Mouse (Mus musculus): ENCODE measurements at regions not wholly inside any gene's neighbourhood (a gene's known extent, or its start where the extent isn't known, plus 50 kb on each side); places are given as distances from the start of the nearest gene placed in this dataset.

- CTCF ChIA-PET, result no interaction called here
These were observed 54.1 kb upstream of the Mtap start for GRCm38 (mm10) chr4:89082838-89083237.

GRCm38 (mm10) chr4:89078485-89078884, 58.4 kb upstream of the Mtap start:
- CTCF ChIA-PET, result no interaction called here

- CTCF ChIA-PET, result no interaction called here
These were observed 62.2 kb upstream of the Mtap start for GRCm38 (mm10) chr4:89074705-89075104.

- CTCF ChIA-PET, result no interaction called here
These were observed 66.5 kb upstream of the Mtap start for GRCm38 (mm10) chr4:89070430-89070829.

DNA sequence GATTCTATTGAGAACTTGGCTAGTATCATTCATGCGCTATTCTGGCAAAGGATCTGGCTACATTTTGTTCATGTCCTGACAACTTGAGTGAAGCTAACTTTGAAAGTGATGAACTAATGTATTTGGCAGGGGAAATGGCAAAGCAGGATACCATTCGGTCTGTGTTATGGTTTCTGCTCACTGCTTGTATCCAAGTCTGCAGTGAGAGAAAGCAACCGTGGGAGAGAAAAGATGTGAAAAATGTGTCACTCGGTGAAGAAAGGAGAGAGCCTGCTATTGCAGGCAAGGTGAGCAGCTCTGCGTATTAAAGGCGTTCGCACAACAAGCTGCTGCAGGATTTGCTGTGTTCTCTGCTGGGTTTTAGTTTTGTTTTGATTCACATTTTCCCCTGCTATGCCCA, 72.5 kb upstream of the Mtap start:
- CTCF ChIA-PET, result no interaction called here

DNA sequence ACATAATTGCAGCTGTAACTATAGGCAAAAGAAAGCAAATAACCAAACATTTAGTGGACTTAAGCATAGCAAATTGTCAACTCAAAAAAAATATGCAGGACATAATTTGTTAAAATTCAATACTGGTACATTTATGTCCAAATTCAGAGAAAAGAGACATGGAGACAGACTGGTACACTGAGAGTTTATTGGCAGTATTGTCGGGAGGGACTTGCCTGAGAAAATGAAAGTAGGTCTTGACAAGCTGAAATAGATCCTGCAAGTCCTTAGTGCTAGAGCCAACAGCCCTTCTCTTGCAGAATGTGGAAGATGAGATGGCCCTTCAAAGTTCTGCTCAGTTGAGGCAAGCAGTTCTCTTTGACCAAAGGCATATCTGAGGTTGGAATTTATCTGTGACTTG, 74.5 kb upstream of the Mtap start:
- CTCF ChIA-PET, result no interaction called here

DNA sequence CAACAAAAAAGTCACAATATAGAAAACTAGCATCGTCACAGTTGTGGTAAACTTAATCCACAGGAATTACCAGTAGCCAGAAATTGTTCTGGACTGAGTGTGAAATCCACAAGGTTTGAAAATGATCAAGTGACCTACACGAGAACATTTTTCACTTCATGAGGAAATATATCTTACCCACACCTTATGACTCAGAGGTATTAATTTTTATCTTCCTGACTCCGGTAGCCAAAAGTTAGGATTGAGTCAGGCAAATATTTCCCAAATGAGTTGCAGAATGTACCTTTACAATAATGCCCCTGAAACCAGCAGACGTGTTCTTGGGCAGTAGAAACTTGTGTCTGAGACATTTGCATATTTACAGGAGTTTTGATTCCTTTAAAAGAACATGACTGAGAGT, 75.3 kb upstream of the Mtap start:
- CTCF ChIA-PET, result no interaction called here

DNA sequence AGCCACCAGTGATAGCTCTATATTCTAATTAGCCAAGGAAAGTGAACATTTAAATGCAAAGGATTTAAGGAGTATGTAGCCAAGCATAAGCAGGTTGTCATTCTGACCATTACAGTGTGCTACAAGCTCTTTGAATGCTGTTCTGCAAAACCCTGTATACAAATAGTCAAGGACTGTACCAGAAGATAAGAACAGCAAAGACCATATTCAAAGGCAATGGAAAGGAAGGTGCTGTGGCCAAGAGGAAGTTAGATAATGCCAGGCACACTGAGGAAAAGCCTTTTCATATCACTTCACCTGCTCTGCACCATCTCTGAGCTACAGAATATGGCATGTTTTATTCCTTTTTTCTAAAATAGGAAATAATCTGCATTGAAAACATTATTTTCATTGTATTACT, 79.3 kb upstream of the Mtap start:
- CTCF ChIA-PET, result no interaction called here

DNA sequence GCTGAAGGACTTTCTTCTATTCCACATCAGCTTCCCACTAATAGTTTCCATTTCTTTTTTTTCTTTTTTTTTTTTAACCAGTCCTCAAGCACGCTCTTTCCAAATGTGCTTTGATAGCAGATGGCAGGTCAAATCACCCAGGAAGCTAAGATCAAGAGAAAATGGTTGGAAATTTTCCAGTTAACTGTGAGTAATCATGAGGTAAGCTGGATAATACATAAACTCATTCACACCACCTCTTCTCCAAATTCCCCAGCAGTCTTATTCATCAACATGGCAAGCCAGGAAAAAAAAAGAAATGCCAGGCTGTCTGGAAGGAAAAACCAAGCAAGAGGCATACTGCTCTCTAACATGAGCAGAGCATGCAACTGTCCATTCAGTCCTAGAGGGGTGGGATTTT, 79.8 kb upstream of the Mtap start:
- CTCF ChIA-PET, result no interaction called here

- CTCF ChIA-PET, result no interaction called here
These were observed 81.0 kb upstream of the Mtap start for GRCm38 (mm10) chr4:89055969-89056368.

DNA sequence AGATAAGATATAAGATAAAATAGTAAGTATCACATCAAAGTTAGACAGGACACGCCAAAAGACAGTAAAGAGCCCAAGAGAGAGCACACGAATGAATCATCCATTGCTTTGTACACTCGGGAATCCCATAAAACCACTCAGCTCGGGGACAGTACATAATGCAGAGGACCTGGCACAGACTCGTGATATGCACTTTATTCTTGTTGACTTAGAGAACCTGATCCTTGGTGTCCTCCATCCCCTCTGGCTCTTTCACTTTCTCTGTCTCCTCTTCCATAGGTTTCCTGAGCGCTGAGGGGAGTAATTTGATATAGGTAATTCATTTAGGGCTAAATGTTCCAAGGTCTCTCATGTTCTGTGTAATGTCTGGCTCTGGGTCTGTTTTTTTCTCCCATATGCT, 83.3 kb upstream of the Mtap start:
- CTCF ChIA-PET, result no interaction called here

GRCm38 (mm10) chr4:89051897-89052296, 85.0 kb upstream of the Mtap start:
- CTCF ChIA-PET, result no interaction called here

DNA sequence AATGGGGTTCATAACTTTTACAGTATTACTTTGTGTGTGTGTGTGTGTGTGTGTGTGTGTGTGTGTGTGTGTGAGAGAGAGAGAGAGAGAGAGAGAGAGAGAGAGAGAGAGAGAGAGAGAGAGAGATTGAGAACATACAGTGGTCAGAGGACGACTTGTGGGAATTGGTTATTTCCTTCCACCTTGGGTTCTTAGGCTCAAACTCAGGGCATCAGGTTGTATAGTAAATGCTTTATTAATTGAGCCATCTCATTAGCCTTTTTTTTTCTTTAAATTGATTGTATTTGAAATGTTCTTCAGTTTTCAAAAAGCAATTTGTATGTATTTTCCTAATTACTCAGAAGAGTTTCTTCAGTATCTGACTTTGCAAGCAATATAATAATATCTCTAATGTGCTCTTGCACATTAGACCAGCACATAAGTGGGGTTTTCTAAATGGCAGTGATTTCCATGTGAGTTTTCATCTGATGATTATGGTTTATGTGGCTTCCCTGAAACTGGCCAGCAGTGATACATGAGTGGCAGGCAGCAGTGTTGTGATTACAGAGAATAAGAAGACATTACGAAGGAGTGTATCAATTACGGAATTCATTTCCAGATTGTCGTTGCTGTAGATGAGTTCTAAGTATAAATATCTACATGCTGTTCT, 86.2 kb upstream of the Mtap start:
- CTCF ChIA-PET, result no interaction called here

DNA sequence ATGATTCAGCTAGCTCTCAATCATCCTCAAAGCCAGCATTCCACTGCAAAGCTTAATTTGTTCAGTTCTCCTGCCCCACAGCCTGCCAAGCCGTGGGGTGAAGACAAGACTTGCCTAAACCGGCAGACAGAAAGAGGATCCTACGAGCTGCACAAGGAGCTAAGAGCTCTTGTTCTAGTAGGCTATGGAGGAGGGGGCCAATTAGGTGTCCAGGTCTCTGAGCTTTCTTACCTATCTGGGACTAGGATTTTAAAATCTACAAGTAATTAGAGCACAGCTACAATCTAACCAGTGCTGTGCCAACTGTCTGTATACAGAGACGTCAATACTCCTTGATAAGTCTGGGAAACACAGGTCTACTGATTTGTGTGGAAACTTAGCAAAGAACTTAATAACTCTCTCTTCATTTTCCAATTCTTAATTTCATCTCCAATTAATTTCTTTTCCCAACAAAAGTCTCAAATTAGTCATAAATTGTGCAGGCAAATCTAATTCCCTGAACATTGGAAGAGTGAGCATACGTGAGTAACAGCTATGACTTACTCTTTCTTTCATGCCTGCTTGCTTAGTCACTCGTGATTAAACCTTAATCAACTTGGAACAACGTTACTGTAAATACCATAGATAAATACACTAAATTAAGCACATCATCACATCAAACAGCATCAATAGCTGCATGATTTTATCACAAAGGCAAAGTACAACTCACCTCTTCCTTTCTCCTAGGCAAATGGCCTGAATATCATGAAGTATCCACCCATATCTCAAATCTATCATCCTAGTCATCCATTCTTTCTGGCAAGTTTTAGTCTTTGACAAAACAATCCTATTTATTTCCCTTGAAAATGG, 87.1 kb upstream of the Mtap start:
- CTCF ChIA-PET, result no interaction called here

DNA sequence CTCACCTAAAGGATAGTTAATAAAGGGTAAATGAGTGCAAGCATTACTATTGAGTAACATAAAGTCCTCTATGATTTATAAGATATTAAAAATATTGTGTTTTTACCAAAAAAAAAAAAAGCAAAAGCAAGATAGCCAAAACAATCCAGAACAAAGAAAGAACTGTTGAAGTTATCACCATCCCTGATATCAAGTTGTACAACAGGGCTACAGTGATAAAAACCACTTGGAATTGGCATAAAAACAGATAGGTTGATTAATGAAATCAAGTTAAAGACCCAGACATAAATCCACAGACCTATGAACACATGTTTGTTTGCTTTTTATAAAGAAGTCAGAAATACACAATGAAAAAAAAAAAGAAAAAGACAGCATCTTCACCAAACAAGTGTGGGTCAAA, 92.4 kb upstream of the Mtap start:
- CTCF ChIA-PET, result no interaction called here

DNA sequence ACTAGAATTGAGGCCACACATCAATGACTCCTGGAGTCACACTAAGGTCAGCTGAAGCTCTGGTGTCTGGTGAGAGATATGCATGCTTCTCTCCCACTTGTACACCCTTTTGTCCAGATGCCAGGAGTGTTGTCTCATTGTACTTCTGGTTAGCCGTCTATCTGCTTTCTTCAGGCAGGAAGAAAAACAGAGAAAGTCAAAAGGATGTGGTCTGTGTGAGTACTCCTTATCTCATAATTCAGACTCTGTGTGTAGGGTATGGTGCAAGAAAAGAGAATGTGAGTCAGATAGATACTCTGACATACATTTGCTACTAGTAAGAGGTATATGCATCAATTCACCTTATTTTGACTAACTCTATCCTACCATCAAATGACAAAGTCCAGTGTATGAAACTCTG, 92.9 kb upstream of the Mtap start:
- CTCF ChIA-PET, result no interaction called here

- CTCF ChIA-PET, result no interaction called here
These were observed 96.1 kb upstream of the Mtap start for GRCm38 (mm10) chr4:89040856-89041255.

DNA sequence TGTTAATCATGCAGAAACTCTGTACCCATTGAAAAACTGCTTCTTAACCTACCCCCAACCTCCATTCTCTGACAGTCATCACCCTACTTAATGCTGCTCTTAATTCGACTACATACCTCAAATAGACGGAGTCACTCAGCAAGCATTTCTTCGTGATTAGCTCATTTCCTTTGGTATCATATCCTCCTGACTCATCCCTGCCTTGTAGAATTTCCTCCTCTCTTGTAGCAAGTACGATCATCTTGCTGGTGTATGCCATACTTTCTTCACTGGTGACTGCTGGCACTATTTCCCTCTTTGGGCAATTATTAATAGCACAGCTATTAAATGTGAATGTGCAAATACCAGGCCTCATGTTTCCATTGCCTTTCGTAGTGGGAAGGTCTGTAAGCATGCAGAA, 98.0 kb upstream of the Mtap start:
- CTCF ChIA-PET, result no interaction called here

GRCm38 (mm10) chr4:89038135-89038534, 98.8 kb upstream of the Mtap start:
- CTCF ChIA-PET, result no interaction called here

- CTCF ChIA-PET, result no interaction called here
These were observed 102.1 kb upstream of the Mtap start for GRCm38 (mm10) chr4:89034822-89035221.

- CTCF ChIA-PET, result no interaction called here
These were observed 102.6 kb upstream of the Mtap start for GRCm38 (mm10) chr4:89034299-89034698.

GRCm38 (mm10) chr4:89012681-89013353, 124.1 kb upstream of the Mtap start:
- CTCF ChIA-PET, result no interaction called here

DNA sequence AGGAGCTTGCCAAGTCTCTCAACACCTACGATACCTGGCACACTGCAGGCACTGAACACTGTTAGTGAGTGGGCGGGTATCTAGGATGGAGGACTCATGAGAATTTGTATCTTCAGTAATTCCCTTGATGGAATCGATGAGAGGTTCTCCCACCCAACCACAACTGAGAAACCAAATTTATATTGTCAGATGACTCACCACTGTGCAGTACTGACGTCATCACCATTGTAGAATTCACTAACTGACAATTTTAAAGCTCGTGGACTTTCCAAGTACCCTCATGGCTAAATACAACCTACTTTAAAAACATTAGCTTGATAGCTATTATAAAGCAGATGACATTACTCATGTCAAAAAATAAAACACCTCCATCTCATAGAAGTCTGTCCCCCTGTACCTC, 128.4 kb upstream of the Mtap start:
- CTCF ChIA-PET, result no interaction called here

Measured in spleen, embryonic (tissue).